Mouse (Mus musculus) layer of hippocampus, postnatal 10 days (tissue): Measurements from ENCODE around the gene Taok2. TPM values are rescaled to one million over a fixed set of nuclear protein-coding genes. Genes with fewer than 3 reads are reported as not detected.
A peak's percentile ranks its signal among the peaks of the same experiment; 100 is the strongest.

Source experiments
- DNase-seq, 2 experiments: peaks; one replicate each; pipeline ENCODE4 v3.0.0; 2021; ENCODE audit warnings: low spot score in 2 of 2
- total RNA-seq, 2 experiments: library from RNA; stranded (reverse); gene quantifications; 2 replicates each; pipeline ENCODE4 v1.2.3; 2021

Taok2 gene
- total RNA-seq, 2 experiments from 2014 or later = 147 to 167 TPM

GRCm38 (mm10) chr7:126877239-126877638 lies 7.3 kb downstream of the Taok2 start:
- DNase-seq = no peak

DNA sequence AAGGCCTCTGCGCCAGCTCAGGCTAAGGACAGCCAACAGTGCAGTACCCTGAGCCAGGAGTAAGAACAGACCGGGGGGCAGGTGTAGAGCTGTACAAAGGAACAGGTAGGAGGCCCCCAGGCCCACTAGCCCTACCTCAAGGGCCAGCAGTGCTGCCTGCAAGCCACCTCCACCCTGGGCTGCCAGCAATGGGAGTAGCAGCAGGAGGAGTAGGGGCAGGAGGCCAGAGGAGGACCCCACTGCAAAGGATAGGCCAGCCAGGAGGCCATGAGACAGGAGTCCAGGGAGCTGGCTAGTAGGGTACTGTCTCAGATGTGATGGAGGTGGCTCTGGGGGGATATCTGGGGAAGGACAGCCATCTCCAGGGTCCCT lies 14.0 kb downstream of the Taok2 start:
- no peak for DNase-seq

GRCm38 (mm10) chr7:126869780-126870519 lies 14.6 kb downstream of the Taok2 start:
- DNase-seq = no peak

- no peak for DNase-seq
These were observed 16.5 kb downstream of the Taok2 start for GRCm38 (mm10) chr7:126868003-126868402.

- DNase-seq = no peak
These were observed 17.0 kb downstream of the Taok2 start for GRCm38 (mm10) chr7:126867534-126867933.

GRCm38 (mm10) chr7:126863791-126864190 lies 20.7 kb downstream of the Taok2 start:
- DNase-seq = no peak

DNA sequence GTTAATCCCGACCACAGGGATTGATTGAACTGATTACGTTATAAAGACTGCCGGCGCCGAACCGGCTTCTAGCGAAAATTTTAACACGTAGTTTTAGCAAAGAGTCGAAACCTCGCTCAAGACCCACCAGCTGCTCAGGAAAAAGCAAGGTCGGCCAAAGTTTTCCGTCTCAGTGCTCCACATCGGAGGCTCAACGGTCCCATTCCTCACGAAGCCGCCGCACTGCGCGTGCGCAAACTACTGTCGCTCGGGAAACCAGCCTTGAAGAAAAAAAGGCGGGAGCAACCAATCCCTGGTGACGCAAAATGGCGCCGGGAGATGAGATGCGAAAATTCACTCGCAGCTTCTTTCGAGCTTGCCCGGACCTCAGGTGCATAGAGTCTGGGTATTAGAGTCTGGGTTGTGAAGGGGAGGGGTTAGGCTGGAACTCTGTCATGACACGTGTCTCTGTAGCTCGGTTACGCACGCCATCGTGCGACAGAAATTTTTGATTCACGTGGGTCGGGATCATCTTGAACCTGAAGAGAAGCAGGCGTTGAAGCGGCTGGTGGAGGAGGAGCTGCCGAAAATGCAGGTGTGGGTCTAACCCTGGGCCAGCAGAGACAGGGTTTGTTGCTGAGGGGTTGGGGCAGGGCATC lies 22.2 kb downstream of the Taok2 start, which contains the start of gene Ino80e:
Gene Ino80e (minus strand): TSS at position 231 of the 638 bp plus-strand sequence.
- peak; percentile 94 to 95 for DNase-seq

GRCm38 (mm10) chr7:126861429-126862130 lies 22.9 kb downstream of the Taok2 start, which contains the start of gene Hirip3:
Hirip3 (plus strand) TSS chr7:126861972.
- peak; percentile 91 to 93 for DNase-seq

GRCm38 (mm10) chr7:126860987-126861386 lies 23.5 kb downstream of the Taok2 start:
- no peak for DNase-seq

GRCm38 (mm10) chr7:126856741-126857420 lies 27.6 kb downstream of the Taok2 start:
- no peak for DNase-seq

- no peak for DNase-seq
These were observed 28.9 kb downstream of the Taok2 start for GRCm38 (mm10) chr7:126855641-126856040.

DNA sequence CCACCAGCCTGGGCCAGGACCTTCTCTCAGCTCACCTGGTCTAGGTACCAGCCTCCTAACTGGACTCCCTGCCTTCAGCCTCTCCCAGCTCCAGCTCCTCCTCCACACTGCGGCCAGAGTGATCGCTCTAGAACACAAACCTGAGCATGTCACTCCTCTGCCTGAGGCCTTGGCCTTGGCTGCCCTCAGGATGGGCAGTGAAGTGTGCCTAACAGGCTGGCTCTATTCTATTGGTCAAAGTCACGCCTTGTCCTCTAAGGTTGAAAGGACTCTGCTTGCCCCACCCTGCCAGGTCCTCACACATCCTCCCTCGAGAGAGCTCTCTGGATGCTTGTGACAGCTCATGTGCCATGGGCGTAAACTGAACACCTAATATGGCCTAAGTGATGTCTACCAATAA lies 31.0 kb downstream of the Taok2 start:
- DNase-seq = no peak

DNA sequence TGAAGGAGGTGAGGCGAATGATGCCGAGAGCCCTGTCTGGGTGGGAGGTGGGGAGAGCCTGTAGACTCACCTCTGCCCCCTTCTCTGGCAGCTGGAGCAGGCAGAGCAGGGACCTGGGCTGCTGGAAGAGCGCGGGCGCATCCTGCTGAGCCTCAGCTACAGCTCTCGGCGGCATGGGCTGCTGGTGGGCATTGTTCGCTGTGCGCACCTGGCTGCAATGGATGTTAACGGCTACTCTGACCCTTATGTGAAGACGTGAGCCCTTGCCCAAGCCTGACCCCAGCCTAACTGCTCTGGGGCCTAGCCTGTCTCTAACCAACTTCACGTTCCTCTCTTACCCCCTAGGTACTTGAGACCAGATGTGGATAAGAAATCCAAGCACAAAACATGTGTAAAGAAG lies 33.3 kb downstream of the Taok2 start:
- no peak for DNase-seq

DNA sequence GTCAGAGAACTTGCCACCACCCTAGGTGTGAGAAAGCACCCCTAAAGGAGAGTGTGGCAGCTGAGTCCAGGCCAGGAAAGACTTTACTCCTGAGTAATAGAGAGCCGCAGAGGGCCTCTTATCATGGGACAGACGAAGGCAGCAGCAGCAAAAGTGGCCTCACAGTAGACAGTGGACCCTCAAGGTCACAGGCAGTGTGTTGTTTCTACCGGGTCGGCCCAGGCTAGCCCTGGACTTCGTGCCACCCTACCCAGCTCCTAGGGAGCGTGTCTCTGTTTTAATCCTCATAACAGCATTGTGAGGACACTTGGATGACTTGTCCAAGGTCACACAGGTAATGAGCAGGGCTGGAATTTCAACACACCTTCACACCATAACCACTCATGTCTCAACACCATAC lies 34.3 kb downstream of the Taok2 start:
- DNase-seq = no peak

DNA sequence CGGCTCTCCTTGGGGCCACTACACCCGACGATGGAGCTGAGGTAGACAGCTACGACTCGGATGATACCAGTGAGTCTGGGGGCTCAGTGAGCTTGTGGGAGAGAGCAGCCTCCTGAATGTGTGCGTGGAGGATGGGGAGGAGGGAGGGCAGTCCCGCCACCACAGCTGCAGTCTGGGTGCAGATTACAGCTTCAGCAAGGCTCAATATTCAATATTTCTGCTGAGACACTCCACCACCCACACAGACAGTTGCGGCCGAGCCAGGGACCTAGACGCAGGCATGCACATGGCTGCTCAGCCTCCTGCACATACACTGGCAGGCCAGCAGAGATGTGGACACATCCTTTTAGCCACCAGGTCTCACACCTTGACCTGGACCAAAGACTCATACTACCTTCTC lies 35.7 kb downstream of the Taok2 start:
- no peak for DNase-seq

GRCm38 (mm10) chr7:126847421-126848398 lies 36.8 kb downstream of the Taok2 start:
- DNase-seq = peak; percentile 48 to 64

GRCm38 (mm10) chr7:126847116-126847420 lies 37.4 kb downstream of the Taok2 start, which contains the start of gene Doc2a:
Doc2a (plus strand) TSS chr7:126847416.
- DNase-seq = no peak

DNA sequence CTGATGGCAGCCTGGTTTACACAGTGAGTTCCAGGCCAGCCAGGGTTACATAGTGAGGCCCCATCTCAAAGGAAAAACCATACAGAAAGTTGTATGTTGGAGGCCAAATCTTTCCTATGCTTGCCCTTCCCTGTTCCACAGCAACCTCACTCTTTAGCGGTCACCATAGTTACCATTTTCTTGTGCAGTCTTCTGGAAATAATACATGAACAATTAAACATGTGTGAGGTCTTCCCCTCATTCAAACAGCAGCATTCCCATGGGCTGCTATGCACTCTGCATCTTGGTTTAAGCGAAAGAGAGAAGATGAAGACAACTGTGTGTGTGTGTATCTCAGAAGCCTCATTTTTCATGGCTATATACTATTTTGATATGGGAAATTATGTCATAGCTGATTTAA lies 39.0 kb downstream of the Taok2 start:
- DNase-seq = no peak

GRCm38 (mm10) chr7:126843276-126843675 lies 41.2 kb downstream of the Taok2 start:
- no peak for DNase-seq

- DNase-seq = no peak
These were observed 51.2 kb downstream of the Taok2 start for GRCm38 (mm10) chr7:126833294-126833693.
